Comparison of ENCODE assay signal across 8 mouse cellular contexts in genomic region chr17:68004581-68005330, GRCm38 (mm10). TPM values are rescaled to one million over a fixed set of nuclear protein-coding genes. Genes with fewer than 3 reads are reported as not detected.
A peak's percentile ranks its signal among the peaks of the same experiment; 100 is the strongest.
DNase-seq lines count a peak whose midpoint lies in the region; ATAC-seq and TF ChIP-seq lines count a peak whose summit lies in the region.

No protein-coding gene starts in this region.

- H3ac ChIP-seq in myocyte (ENCODE audit: control insufficient read depth, insufficient read length): no peak overlapping the region

- peak; percentile 64 for ATAC-seq in kidney, embryonic 14.5 days (ENCODE audit: low FRiP score, low TSS enrichment)
- ATAC-seq in forebrain, embryonic 13.5 days: peak; percentile 53
- peak; percentile 13; the same call in 1 of the 2 replicates for ATAC-seq in liver, embryonic 12.5 days

- no peak for TF ChIP-seq POLR2A in myocyte (IDR thresholded peaks at IDR 0.05; ENCODE audit: insufficient read length, low read depth)

- no peaks in the 10 kb centered on the region for H3K9me3 ChIP-seq in kidney, embryonic 14.5 days (ENCODE audit: control insufficient read depth, low read length)
- H3K9me3 ChIP-seq in forebrain, embryonic 13.5 days (replicated peaks): no peaks in the 10 kb centered on the region
- H3K9me3 ChIP-seq in liver, embryonic 12.5 days (replicated peaks): no peaks in the 10 kb centered on the region

- peak overlapping the region; percentile 18 for H3K9ac ChIP-seq in kidney, embryonic 14.5 days (ENCODE audit: low read depth, low read length)
- H3K9ac ChIP-seq in forebrain, embryonic 13.5 days: peak overlapping the region; percentile 70
- H3K9ac ChIP-seq in liver, embryonic 12.5 days: no peak overlapping the region

- 4% methylated on average over 10 of the region's 10 CpGs for WGBS in kidney, embryonic 14.5 days
- 11% methylated on average over 10 of the region's 10 CpGs for WGBS in forebrain, embryonic 13.5 days
- 14% methylated on average over 10 of the region's 10 CpGs for WGBS in liver, embryonic 12.5 days (ENCODE audit: insufficient replicate concordance)

- peaks cover 19% of the 10 kb centered on the region for H3K4me1 ChIP-seq in kidney, embryonic 14.5 days (ENCODE audit: control insufficient read depth, insufficient read depth, low read length)
- peaks cover 11% of the 10 kb centered on the region for H3K4me1 ChIP-seq in forebrain, embryonic 13.5 days
- peaks cover 13% of the 10 kb centered on the region for H3K4me1 ChIP-seq in liver, embryonic 12.5 days

- H3K4me2 ChIP-seq in kidney, embryonic 14.5 days (replicated peaks; ENCODE audit: low read depth, low read length): peak overlapping the region; percentile 63
- H3K4me2 ChIP-seq in forebrain, embryonic 13.5 days: peak overlapping the region; percentile 87
- peak overlapping the region; percentile 90 for H3K4me2 ChIP-seq in liver, embryonic 12.5 days
- peak overlapping the region; percentile 91 for H3K4me2 ChIP-seq in myocyte (ENCODE audit: low read depth)

- DNase-seq in kidney, postnatal 25 days: no peak
- no peak for DNase-seq in right cerebral cortex, adult 18-20 months
- no peak for DNase-seq in cerebellum, adult 9-10 months
- no peak for DNase-seq in adrenal gland, postnatal 4 days (ENCODE audit: low spot score in 2 of 2)

- H3K27ac ChIP-seq in kidney, embryonic 14.5 days (ENCODE audit: low read depth, low read length): peak overlapping the region; percentile 84
- peak overlapping the region; percentile 51; the same call in 1 of the 2 replicates for H3K27ac ChIP-seq in forebrain, embryonic 13.5 days
- peak overlapping the region; percentile 72 for H3K27ac ChIP-seq in liver, embryonic 12.5 days

- H3K36me3 ChIP-seq in kidney, embryonic 14.5 days (ENCODE audit: control insufficient read depth, insufficient read depth, low read length): no peaks in the 10 kb centered on the region
- H3K36me3 ChIP-seq in forebrain, embryonic 13.5 days (ENCODE audit: poor library complexity, severe bottlenecking): no peaks in the 10 kb centered on the region
- no peaks in the 10 kb centered on the region for H3K36me3 ChIP-seq in liver, embryonic 12.5 days
- no peaks in the 10 kb centered on the region for H3K36me3 ChIP-seq in myocyte (ENCODE audit: control insufficient read depth, insufficient read depth)

- no peaks in the 10 kb centered on the region for H3K27me3 ChIP-seq in kidney, embryonic 14.5 days (ENCODE audit: control insufficient read depth, insufficient read depth, low read length)
- no peaks in the 10 kb centered on the region for H3K27me3 ChIP-seq in forebrain, embryonic 13.5 days
- H3K27me3 ChIP-seq in liver, embryonic 12.5 days (replicated peaks): no peaks in the 10 kb centered on the region
- H3K27me3 ChIP-seq in myocyte (ENCODE audit: control insufficient read depth, insufficient read depth, insufficient read length): no peaks in the 10 kb centered on the region

- peaks cover 22% of the 10 kb centered on the region for H3K79me2 ChIP-seq in myocyte (ENCODE audit: control insufficient read depth, insufficient read depth)

- H3K4me3 ChIP-seq in kidney, embryonic 14.5 days (ENCODE audit: low read length): peak overlapping the region; percentile 79
- H3K4me3 ChIP-seq in forebrain, embryonic 13.5 days: peak overlapping the region; percentile 72
- peak overlapping the region; percentile 64 for H3K4me3 ChIP-seq in liver, embryonic 12.5 days
- peak overlapping the region; percentile 68 for H3K4me3 ChIP-seq in myocyte

TF ChIP-seq in myocyte, 11 proteins besides CTCF, POLR2A, EP300 and RAD21:
- TF ChIP-seq E2F4 (IDR thresholded peaks at IDR 0.05; ENCODE audit: insufficient read depth): no peak
- no peak for TF ChIP-seq REST (IDR thresholded peaks at IDR 0.05; ENCODE audit: insufficient read depth, insufficient read length)
- no peak for TF ChIP-seq USF1 (IDR thresholded peaks at IDR 0.05; ENCODE audit: low read depth)
- no peak for TF ChIP-seq CEBPB (IDR thresholded peaks at IDR 0.05; ENCODE audit: insufficient read depth, poor library complexity, severe bottlenecking)
- no peak for TF ChIP-seq MYOD1 (IDR thresholded peaks at IDR 0.05; ENCODE audit: control insufficient read depth in 1 of 3, insufficient read length in 2 of 3, low read depth in 2 of 3)
- no peak for TF ChIP-seq MAX (IDR thresholded peaks at IDR 0.05; ENCODE audit: low read depth)
- no peak for TF ChIP-seq MYOG (IDR thresholded peaks at IDR 0.05; ENCODE audit: control insufficient read depth in 1 of 3, insufficient read depth in 1 of 3, insufficient read length in 2 of 3, low read depth in 2 of 3)
- no peak for TF ChIP-seq TCF3 (IDR thresholded peaks at IDR 0.05; ENCODE audit: insufficient read length, low read depth)
- no peak for TF ChIP-seq TCF12 (IDR thresholded peaks at IDR 0.05; ENCODE audit: insufficient read depth, poor library complexity, severe bottlenecking)
- no peak for TF ChIP-seq SRF (IDR thresholded peaks at IDR 0.05; ENCODE audit: control insufficient read depth, insufficient read length, low read depth)
- TF ChIP-seq POLR2AphosphoS2 (IDR thresholded peaks at IDR 0.05; ENCODE audit: insufficient read length, low read depth): no peak

RNA-seq across cellular contexts. Expression of gene Arhgap28, which starts 0.8 kb away (rescaled TPM):
- 13.8 and 28.2 TPM in 2 replicates for polyA plus RNA-seq in kidney, embryonic 14.5 days (2014; fragmentation: Nextera tagmentation; extraction: Ambion mirVana)
- 4.5 and 5.3 TPM in 2 replicates for polyA plus RNA-seq in forebrain, embryonic 13.5 days (2015; fragmentation: Nextera tagmentation; extraction: Ambion mirVana)
- polyA plus RNA-seq in liver, embryonic 12.5 days (2016; fragmentation: Nextera tagmentation; extraction: Ambion mirVana): 5.9 and 6.8 TPM in 2 replicates
- 19.8 TPM for polyA plus RNA-seq in myocyte (2012; fragmentation: generic; extraction: Trizol)
- 10 to 100 TPM; 18.7 to 22.7 TPM for total RNA-seq in adrenal gland, postnatal 4 days (2021)

Comparison
In these comparisons a context has a peak if more than half of its experiments do, and no peak if none do; other contexts are left out.
1. ATAC-seq: peak in every context shown above with its lines; median percentile 64 in kidney, embryonic 14.5 days; 53 in forebrain, embryonic 13.5 days; 13 in liver, embryonic 12.5 days.